Mouse (Mus musculus) kidney, embryonic 16.5 days (tissue): Measurements from ENCODE around the gene Gna13. TPM values are rescaled to one million over a fixed set of nuclear protein-coding genes. Genes with fewer than 3 reads are reported as not detected.

Experiments used
- ATAC-seq: fragments of 200-750 bp; cut with Nextera tagmentation; 2 replicates; pipeline ENCODE4 v1.8.0; 2017; ENCODE audit warnings: moderate TSS enrichment; ENCODE audit not compliant: low FRiP score, low TSS enrichment
- H3K27ac ChIP-seq: fragments of 300-500 bp; sonication (generic); 2 replicates; pipeline ENCODE4 v1.5.1; 2014; ENCODE audit warnings: low read length
- H3K27me3 ChIP-seq: fragments of 300-500 bp; sonication (generic); 2 replicates; pipeline ENCODE4 v1.6.1; 2014; ENCODE audit warnings: low read length, control low read depth, mixed read lengths; ENCODE audit not compliant: insufficient read depth
- H3K36me3 ChIP-seq: fragments of 300-500 bp; sonication (generic); 2 replicates; pipeline ENCODE4 v1.6.1; 2014; ENCODE audit warnings: low read length, control low read depth, mixed read lengths; ENCODE audit not compliant: insufficient read depth
- H3K4me1 ChIP-seq: fragments of 300-500 bp; sonication (generic); 2 replicates; pipeline ENCODE4 v1.6.1; 2014; ENCODE audit warnings: low read length, control low read depth, mixed read lengths; ENCODE audit not compliant: insufficient read depth
- H3K4me2 ChIP-seq: fragments of 300-500 bp; sonication (generic); replicated peaks from 2 replicates; pipeline ENCODE4 v1.6.1; 2014; ENCODE audit warnings: low read depth, low read length
- H3K4me3 ChIP-seq: fragments of 300-500 bp; sonication (generic); 2 replicates; pipeline ENCODE4 v1.5.1; 2014; ENCODE audit warnings: mild to moderate bottlenecking, low read length
- H3K9ac ChIP-seq: fragments of 300-500 bp; sonication (generic); replicated peaks from 2 replicates; pipeline ENCODE4 v1.6.1; 2014; ENCODE audit warnings: low read length
- H3K9me3 ChIP-seq: fragments of 300-500 bp; sonication (generic); 2 replicates; pipeline ENCODE4 v1.6.1; 2016; ENCODE audit warnings: low read length, control low read depth
- WGBS: fragments of 180-500 bp; shearing (Covaris S2); extraction: QIAGEN DNeasy Blood & Tissue Kit; methylation state at CpG from one replicate; pipeline ENCODE4 v1.1.7; 2014; 5-methylcytosine and 5-hydroxymethylcytosine counted together
- polyA plus RNA-seq: library from polyadenylated mRNA; unstranded; fragments of >200 nt; fragmentation: Nextera tagmentation; extraction: Ambion mirVana; gene quantifications from 2 replicates; pipeline ENCODE4 v1.2.1, GENCODE M21; 2015

The Gna13 gene
- polyA plus RNA-seq, 1 experiment from 2014 or later = 22.0 TPM

- Histone ChIP-seq H3K9ac (peak overlapping the region; percentile 77), H3K27ac (peak overlapping the region; percentile 90), H3K36me3 (peaks cover 25% of the 10 kb centered on the region), H3K27me3 (no peaks in the 10 kb centered on the region), H3K4me2 (peak overlapping the region; percentile 75), H3K4me3 (peak overlapping the region; percentile 71), H3K9me3 (no peaks in the 10 kb centered on the region; the same call in 1 of the 2 replicates), H3K4me1 (peaks cover 7% of the 10 kb centered on the region)
- under 1% methylated on average over 11 of the region's 11 CpGs for WGBS
- ATAC-seq = no peak
Observed at GRCm38 (mm10) chr11:109426272-109426586, 63.6 kb downstream of the Gna13 start.

- Histone ChIP-seq H3K27me3 (no peaks in the 10 kb centered on the region), H3K27ac (no peak overlapping the region), H3K4me3 (no peak overlapping the region), H3K4me1 (peaks cover 7% of the 10 kb centered on the region), H3K36me3 (peaks cover 25% of the 10 kb centered on the region), H3K4me2 (no peak overlapping the region), H3K9me3 (no peaks in the 10 kb centered on the region; the same call in 1 of the 2 replicates), H3K9ac (no peak overlapping the region)
- ATAC-seq = no peak
- WGBS = 90% methylated on average over 5 of the region's 5 CpGs
Observed at GRCm38 (mm10) chr11:109427353-109427752, 64.7 kb downstream of the Gna13 start.

- no peaks in the 10 kb centered on the region for H3K9me3 ChIP-seq
- H3K4me2 ChIP-seq = no peak overlapping the region
- no peak for ATAC-seq
- H3K9ac ChIP-seq = no peak overlapping the region
- H3K4me3 ChIP-seq = no peak overlapping the region
- H3K27ac ChIP-seq = no peak overlapping the region
- H3K27me3 ChIP-seq = no peaks in the 10 kb centered on the region
- H3K36me3 ChIP-seq = peaks cover 42% of the 10 kb centered on the region
- peaks cover 1% of the 10 kb centered on the region; the same call in 1 of the 2 replicates for H3K4me1 ChIP-seq
- 89% methylated on average over 16 of the region's 16 CpGs for WGBS
Observed at GRCm38 (mm10) chr11:109434233-109434798, 71.7 kb downstream of the Gna13 start.

DNA sequence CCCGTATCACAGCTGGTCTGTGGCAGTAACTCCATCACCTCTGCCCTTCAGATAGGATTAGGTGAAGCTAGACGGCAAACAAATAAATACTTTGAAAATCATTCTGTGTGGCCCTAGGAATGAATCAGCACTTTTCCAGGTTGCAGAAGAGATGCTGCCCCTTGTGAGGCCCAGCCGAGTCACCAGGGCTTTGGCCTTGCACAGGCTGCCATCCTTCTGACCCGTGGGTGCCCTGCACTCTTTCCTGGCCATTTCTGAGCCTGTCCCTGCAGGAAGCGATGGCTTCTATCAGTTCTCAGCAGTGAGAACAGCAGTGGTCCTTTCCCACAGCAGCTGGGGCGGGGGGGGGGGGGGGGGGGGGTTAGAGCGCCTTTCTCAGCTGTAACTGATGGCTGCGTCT, 74.3 kb downstream of the Gna13 start:
- 68% methylated on average over 8 of the region's 8 CpGs for WGBS
- Histone ChIP-seq H3K27ac (no peak overlapping the region), H3K36me3 (peaks cover 26% of the 10 kb centered on the region), H3K9me3 (no peaks in the 10 kb centered on the region), H3K9ac (no peak overlapping the region), H3K27me3 (no peaks in the 10 kb centered on the region), H3K4me3 (no peak overlapping the region), H3K4me1 (peaks cover 14% of the 10 kb centered on the region), H3K4me2 (no peak overlapping the region)
- ATAC-seq = no peak

GRCm38 (mm10) chr11:109439209-109439608, 76.6 kb downstream of the Gna13 start:
- ATAC-seq = 0 out of 2 replicates have a peak, but pooled peaks have one; percentile 37
- Histone ChIP-seq H3K27me3 (no peaks in the 10 kb centered on the region), H3K9ac (peak overlapping the region; percentile 71; the same call in 1 of the 2 replicates), H3K36me3 (peaks cover 20% of the 10 kb centered on the region), H3K4me2 (peak overlapping the region; percentile 80), H3K4me3 (peak overlapping the region; percentile 62), H3K9me3 (no peaks in the 10 kb centered on the region), H3K4me1 (peaks cover 14% of the 10 kb centered on the region), H3K27ac (no peak overlapping the region; the same call in 1 of the 2 replicates)
- 8% methylated on average over 5 of the region's 5 CpGs for WGBS

GRCm38 (mm10) chr11:109439829-109440340, 77.3 kb downstream of the Gna13 start:
- Histone ChIP-seq H3K4me2 (peak overlapping the region; percentile 80), H3K9me3 (no peaks in the 10 kb centered on the region), H3K36me3 (peaks cover 13% of the 10 kb centered on the region), H3K27me3 (no peaks in the 10 kb centered on the region), H3K9ac (peak overlapping the region; percentile 71), H3K4me3 (peak overlapping the region; percentile 62), H3K4me1 (peaks cover 14% of the 10 kb centered on the region), H3K27ac (peak overlapping the region; percentile 44)
- whole genome bisulfite sequencing = under 1% methylated on average over 32 of the region's 32 CpGs
- peak; percentile 72 for ATAC-seq

GRCm38 (mm10) chr11:109440641-109441040, 78.0 kb downstream of the Gna13 start:
- no peak overlapping the region for H3K9ac ChIP-seq
- H3K27ac ChIP-seq = no peak overlapping the region
- H3K36me3 ChIP-seq = 0 out of 2 replicates have a peak, but pooled peaks cover 8% of the 10 kb centered on the region
- no peaks in the 10 kb centered on the region for H3K9me3 ChIP-seq
- 64% methylated on average over 4 of the region's 4 CpGs for WGBS
- no peaks in the 10 kb centered on the region for H3K27me3 ChIP-seq
- no peak for ATAC-seq
- H3K4me3 ChIP-seq = peak overlapping the region; percentile 62
- H3K4me2 ChIP-seq = peak overlapping the region; percentile 80
- H3K4me1 ChIP-seq = peaks cover 14% of the 10 kb centered on the region

DNA sequence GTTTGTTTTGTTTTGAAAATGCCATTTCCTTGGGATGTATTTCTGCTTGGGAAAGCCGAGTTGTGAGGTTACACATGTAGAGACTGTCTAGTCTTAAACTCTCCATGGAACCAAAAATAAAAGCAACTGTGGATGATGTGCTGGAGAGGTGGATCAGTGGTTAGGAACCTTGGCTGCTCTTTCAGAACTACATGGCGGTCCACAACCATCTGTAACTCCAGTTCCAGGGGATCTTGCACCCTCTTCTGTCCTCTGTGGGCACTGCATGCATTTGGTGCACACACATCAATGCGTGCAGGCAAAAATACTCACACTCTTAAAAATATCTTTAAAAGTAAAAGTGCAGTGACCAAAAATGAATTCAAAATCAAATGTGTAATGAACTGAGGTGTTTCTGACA, 78.5 kb downstream of the Gna13 start:
- Histone ChIP-seq H3K36me3 (0 out of 2 replicates have a peak, but pooled peaks cover 8% of the 10 kb centered on the region), H3K9me3 (no peaks in the 10 kb centered on the region), H3K27ac (no peak overlapping the region), H3K4me2 (no peak overlapping the region), H3K9ac (no peak overlapping the region), H3K4me1 (peaks cover 14% of the 10 kb centered on the region), H3K4me3 (no peak overlapping the region), H3K27me3 (no peaks in the 10 kb centered on the region)
- ATAC-seq = no peak
- 69% methylated on average over 3 of the region's 3 CpGs for WGBS

DNA sequence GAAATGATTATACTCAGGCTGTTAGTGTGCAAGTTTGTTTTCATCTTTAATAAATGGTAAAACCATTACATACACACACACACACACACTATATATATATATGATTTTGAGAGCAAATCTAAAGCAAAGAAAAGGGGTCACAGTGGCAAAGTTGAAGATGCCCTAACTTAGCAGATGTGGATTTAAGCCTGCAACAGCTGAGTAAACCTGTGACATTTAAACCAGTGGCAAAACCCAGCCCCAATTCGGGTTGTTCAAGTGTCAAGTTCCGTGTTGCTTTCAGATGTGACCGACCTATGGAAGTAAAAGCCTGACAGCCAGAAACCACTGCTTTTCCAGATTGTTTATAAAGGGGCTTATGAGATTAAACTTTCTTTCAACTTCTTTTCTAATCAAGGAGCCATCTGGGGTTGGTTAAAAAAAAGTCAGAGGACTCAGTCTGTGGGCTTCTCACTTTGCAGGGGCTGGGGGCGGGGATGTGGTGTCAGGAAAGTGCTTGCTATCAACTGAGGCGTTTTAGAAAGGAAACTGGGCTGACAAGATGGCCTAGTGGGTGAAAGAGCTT, 79.6 kb downstream of the Gna13 start:
- no peak overlapping the region for H3K4me3 ChIP-seq
- no peaks in the 10 kb centered on the region for H3K9me3 ChIP-seq
- 34% methylated on average over 5 of the region's 5 CpGs for WGBS
- peaks cover 14% of the 10 kb centered on the region for H3K4me1 ChIP-seq
- no peak overlapping the region for H3K4me2 ChIP-seq
- H3K27ac ChIP-seq = no peak overlapping the region
- H3K36me3 ChIP-seq = 0 out of 2 replicates have a peak, but pooled peaks cover 2% of the 10 kb centered on the region
- H3K9ac ChIP-seq = no peak overlapping the region
- no peaks in the 10 kb centered on the region for H3K27me3 ChIP-seq
- no peak for ATAC-seq
